Mouse (Mus musculus): Measurements from ENCODE around the gene Tff1. TPM values are rescaled to one million over a fixed set of nuclear protein-coding genes. Genes with fewer than 3 reads are reported as not detected.

Tff1 gene
- polyA plus RNA-seq, 1 experiment: not detected

DNA sequence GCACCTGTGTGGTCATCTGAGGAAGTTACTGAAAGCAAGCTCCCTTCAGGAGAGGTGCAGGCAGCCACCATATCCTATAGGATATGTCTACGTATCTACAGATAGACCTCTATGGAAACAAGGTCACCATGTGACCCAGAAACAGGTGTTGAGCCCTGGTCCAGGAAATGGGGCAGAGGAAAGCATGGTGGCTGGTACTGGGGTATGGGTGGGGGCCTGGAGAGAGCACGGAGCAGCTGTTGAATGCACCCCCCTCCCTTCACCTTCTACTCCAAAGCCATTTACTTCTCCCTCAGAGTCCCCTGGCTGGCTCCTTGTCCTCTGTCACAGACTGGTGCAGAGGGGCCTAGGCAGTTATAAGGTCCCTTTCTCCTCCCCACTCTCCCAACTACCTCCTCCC, 1.3 kb downstream of the Tff1 start:
- no peaks in the 10 kb centered on the region for H3K27me3 ChIP-seq (ENCODE audit: control insufficient read depth, insufficient read depth, low read length, poor library complexity, severe bottlenecking)
- no peak overlapping the region for H3K9ac ChIP-seq (ENCODE audit: low read depth, poor library complexity, severe bottlenecking)
- TF ChIP-seq CTCF (IDR thresholded peaks at IDR 0.05; ENCODE audit: low read depth, low read length) (no peak), EP300 (IDR thresholded peaks at IDR 0.05; ENCODE audit: insufficient read depth, low read depth, low read length) (no peak), POLR2A (IDR thresholded peaks at IDR 0.05; ENCODE audit: insufficient read depth, low read length) (no peak)
- no peak overlapping the region for H3K27ac ChIP-seq (ENCODE audit: insufficient read depth, low read length)
- H3K4me3 ChIP-seq (ENCODE audit: low read depth, low read length): no peak overlapping the region
- no peaks in the 10 kb centered on the region for H3K4me1 ChIP-seq (ENCODE audit: control insufficient read depth, insufficient read depth, low read length)
- no peaks in the 10 kb centered on the region for H3K9me3 ChIP-seq (replicated peaks; ENCODE audit: control insufficient read depth, insufficient read depth, low read length, poor library complexity, severe bottlenecking)
- no peaks in the 10 kb centered on the region for H3K36me3 ChIP-seq (ENCODE audit: control insufficient read depth, insufficient read depth, low read length, poor library complexity, severe bottlenecking)

DNA sequence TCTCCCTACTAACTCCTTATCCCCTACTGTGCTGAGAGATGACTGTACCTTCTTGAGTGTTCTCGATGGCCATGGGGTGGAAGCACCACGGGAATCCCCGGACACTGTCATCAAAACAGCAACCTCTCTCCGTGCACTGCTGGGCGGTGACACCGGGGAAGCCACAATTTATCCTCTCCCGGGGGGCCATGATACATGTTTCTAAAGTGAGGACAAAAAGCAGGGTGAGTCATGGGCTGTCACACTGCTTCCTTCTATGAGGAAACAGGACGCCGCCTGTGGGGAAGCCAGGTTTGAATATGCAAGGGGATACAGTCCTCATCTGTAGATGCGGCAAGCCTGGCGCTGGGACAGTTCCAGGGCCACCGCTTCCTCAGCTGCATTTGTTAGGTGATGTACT, 2.5 kb downstream of the Tff1 start:
- TF ChIP-seq CTCF (IDR thresholded peaks at IDR 0.05; ENCODE audit: low read depth, low read length) (no peak), POLR2A (IDR thresholded peaks at IDR 0.05; ENCODE audit: insufficient read depth, low read length) (no peak), EP300 (IDR thresholded peaks at IDR 0.05; ENCODE audit: insufficient read depth, low read depth, low read length) (no peak)
- H3K36me3 ChIP-seq (ENCODE audit: control insufficient read depth, insufficient read depth, low read length, poor library complexity, severe bottlenecking): no peaks in the 10 kb centered on the region
- H3K27ac ChIP-seq (ENCODE audit: insufficient read depth, low read length): no peak overlapping the region
- no peaks in the 10 kb centered on the region for H3K27me3 ChIP-seq (ENCODE audit: control insufficient read depth, insufficient read depth, low read length, poor library complexity, severe bottlenecking)
- H3K4me1 ChIP-seq (ENCODE audit: control insufficient read depth, insufficient read depth, low read length): no peaks in the 10 kb centered on the region
- no peak overlapping the region for H3K9ac ChIP-seq (ENCODE audit: low read depth, poor library complexity, severe bottlenecking)
- H3K4me3 ChIP-seq (ENCODE audit: low read depth, low read length): no peak overlapping the region
- no peaks in the 10 kb centered on the region for H3K9me3 ChIP-seq (replicated peaks; ENCODE audit: control insufficient read depth, insufficient read depth, low read length, poor library complexity, severe bottlenecking)

DNA sequence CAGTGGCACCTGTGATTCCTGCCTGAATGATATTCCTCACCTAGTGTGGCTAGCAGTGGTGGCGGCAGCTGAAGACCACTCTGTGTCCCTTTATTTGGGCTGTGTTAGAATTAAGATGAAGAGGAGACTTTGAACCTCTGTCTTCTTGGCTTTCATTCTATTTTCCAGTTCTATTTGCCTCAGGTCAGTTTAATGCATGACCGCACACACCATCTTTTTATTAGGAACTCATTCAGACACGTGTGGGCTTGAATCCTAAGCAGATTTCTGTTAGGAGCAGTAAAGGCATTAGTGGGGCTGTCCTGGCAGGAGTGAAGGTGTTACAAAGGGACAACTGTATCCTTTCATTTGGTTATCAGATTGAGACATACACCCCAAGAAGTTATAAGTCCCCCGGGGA, 4.8 kb downstream of the Tff1 start:
- H3K4me1 ChIP-seq (ENCODE audit: control insufficient read depth, insufficient read depth, low read length): no peaks in the 10 kb centered on the region
- H3K9ac ChIP-seq (ENCODE audit: low read depth, poor library complexity, severe bottlenecking): no peak overlapping the region
- no peaks in the 10 kb centered on the region for H3K27me3 ChIP-seq (ENCODE audit: control insufficient read depth, insufficient read depth, low read length, poor library complexity, severe bottlenecking)
- no peak overlapping the region for H3K27ac ChIP-seq (ENCODE audit: insufficient read depth, low read length)
- H3K4me3 ChIP-seq (ENCODE audit: low read depth, low read length): no peak overlapping the region
- H3K36me3 ChIP-seq (ENCODE audit: control insufficient read depth, insufficient read depth, low read length, poor library complexity, severe bottlenecking): no peaks in the 10 kb centered on the region
- no peaks in the 10 kb centered on the region for H3K9me3 ChIP-seq (replicated peaks; ENCODE audit: control insufficient read depth, insufficient read depth, low read length, poor library complexity, severe bottlenecking)
- no peak for TF ChIP-seq EP300 (IDR thresholded peaks at IDR 0.05; ENCODE audit: insufficient read depth, low read depth, low read length)
- TF ChIP-seq CTCF (IDR thresholded peaks at IDR 0.05; ENCODE audit: low read depth, low read length): no peak
- no peak for TF ChIP-seq POLR2A (IDR thresholded peaks at IDR 0.05; ENCODE audit: insufficient read depth, low read length)

DNA sequence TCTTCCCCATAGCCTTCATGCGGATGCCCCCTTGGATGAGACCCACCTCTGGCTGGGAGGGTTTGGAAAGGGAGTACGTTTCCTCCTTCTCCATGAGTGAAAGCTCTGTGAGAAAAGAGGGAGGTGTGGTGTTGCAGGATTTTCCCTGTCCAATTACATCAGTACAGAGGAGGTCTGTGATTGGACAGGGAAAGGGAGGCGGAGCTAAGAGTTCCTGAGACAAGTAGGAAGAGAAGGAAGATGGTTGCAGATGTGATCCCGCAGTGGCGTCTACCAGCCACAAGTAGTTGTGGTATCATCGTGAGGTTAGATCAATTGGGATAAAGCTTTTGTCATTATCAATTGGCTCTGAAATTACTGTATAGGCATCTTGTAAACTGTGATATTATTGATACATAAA, 7.2 kb downstream of the Tff1 start:
- no peaks in the 10 kb centered on the region for H3K36me3 ChIP-seq (ENCODE audit: control insufficient read depth, insufficient read depth, low read length, poor library complexity, severe bottlenecking)
- H3K27ac ChIP-seq (ENCODE audit: insufficient read depth, low read length): no peak overlapping the region
- TF ChIP-seq EP300 (IDR thresholded peaks at IDR 0.05; ENCODE audit: insufficient read depth, low read depth, low read length): no peak
- no peak for TF ChIP-seq CTCF (IDR thresholded peaks at IDR 0.05; ENCODE audit: low read depth, low read length)
- no peak for TF ChIP-seq POLR2A (IDR thresholded peaks at IDR 0.05; ENCODE audit: insufficient read depth, low read length)
- no peak overlapping the region for H3K9ac ChIP-seq (ENCODE audit: low read depth, poor library complexity, severe bottlenecking)
- H3K4me1 ChIP-seq (ENCODE audit: control insufficient read depth, insufficient read depth, low read length): no peaks in the 10 kb centered on the region
- no peak overlapping the region for H3K4me3 ChIP-seq (ENCODE audit: low read depth, low read length)
- no peaks in the 10 kb centered on the region for H3K27me3 ChIP-seq (ENCODE audit: control insufficient read depth, insufficient read depth, low read length, poor library complexity, severe bottlenecking)
- H3K9me3 ChIP-seq (replicated peaks; ENCODE audit: control insufficient read depth, insufficient read depth, low read length, poor library complexity, severe bottlenecking): no peaks in the 10 kb centered on the region

DNA sequence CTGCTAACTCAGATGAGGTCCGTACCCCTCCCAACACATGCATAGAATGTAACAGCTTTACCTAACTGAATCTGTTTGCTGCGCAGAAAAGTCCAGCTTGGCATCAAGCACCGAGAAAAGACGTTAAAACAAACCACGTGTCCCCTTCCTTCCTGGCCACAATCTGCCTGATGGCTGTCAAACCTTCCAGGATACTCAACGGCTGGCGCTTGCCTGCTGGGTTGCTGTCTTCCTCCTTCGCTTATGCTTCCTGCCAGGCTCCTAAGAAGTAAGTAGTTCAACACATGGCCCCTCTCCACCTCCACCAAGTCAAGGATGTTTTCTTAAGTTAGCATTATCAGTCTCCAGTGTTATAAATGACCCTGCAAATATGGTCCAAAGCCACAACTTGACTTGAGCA, 11.3 kb downstream of the Tff1 start:
- TF ChIP-seq CTCF (IDR thresholded peaks at IDR 0.05; ENCODE audit: low read depth, low read length): no peak
- TF ChIP-seq EP300 (IDR thresholded peaks at IDR 0.05; ENCODE audit: insufficient read depth, low read depth, low read length): no peak
- no peak for TF ChIP-seq POLR2A (IDR thresholded peaks at IDR 0.05; ENCODE audit: insufficient read depth, low read length)
- no peaks in the 10 kb centered on the region for H3K9me3 ChIP-seq (replicated peaks; ENCODE audit: control insufficient read depth, insufficient read depth, low read length, poor library complexity, severe bottlenecking)
- no peaks in the 10 kb centered on the region for H3K4me1 ChIP-seq (ENCODE audit: control insufficient read depth, insufficient read depth, low read length)
- no peak overlapping the region for H3K9ac ChIP-seq (ENCODE audit: low read depth, poor library complexity, severe bottlenecking)
- H3K27ac ChIP-seq (ENCODE audit: insufficient read depth, low read length): no peak overlapping the region
- no peaks in the 10 kb centered on the region for H3K36me3 ChIP-seq (ENCODE audit: control insufficient read depth, insufficient read depth, low read length, poor library complexity, severe bottlenecking)
- no peak overlapping the region for H3K4me3 ChIP-seq (ENCODE audit: low read depth, low read length)
- H3K27me3 ChIP-seq (ENCODE audit: control insufficient read depth, insufficient read depth, low read length, poor library complexity, severe bottlenecking): no peaks in the 10 kb centered on the region

DNA sequence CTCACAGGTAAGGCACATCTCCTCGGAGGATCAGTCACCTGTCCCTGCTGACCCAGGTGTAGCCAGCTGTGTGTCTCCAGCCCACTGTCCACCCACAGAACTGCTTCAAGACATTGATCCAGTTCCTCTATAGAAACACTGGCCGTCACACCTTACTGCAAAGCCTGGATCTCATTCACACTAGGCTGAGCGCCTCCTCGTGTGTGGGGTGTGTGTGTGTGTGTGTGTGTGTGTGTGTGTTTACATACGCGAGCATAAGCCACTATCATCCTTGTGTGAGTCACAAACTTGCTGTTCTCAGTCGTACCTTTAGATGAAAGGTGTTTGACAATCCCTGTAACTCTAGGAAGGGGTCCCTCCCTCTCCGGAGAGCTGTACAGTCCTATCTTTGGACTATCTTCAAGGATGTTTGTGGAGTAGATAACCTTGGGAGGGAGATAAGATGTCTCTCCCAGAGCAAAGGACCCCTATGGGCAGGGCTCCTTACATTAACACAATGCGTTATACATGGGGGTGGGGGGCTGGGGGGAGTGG, 12.0 kb downstream of the Tff1 start:
- H3K4me1 ChIP-seq (ENCODE audit: control insufficient read depth, insufficient read depth, low read length): no peaks in the 10 kb centered on the region
- no peak overlapping the region for H3K9ac ChIP-seq (ENCODE audit: low read depth, poor library complexity, severe bottlenecking)
- H3K36me3 ChIP-seq (ENCODE audit: control insufficient read depth, insufficient read depth, low read length, poor library complexity, severe bottlenecking): no peaks in the 10 kb centered on the region
- H3K27me3 ChIP-seq (ENCODE audit: control insufficient read depth, insufficient read depth, low read length, poor library complexity, severe bottlenecking): no peaks in the 10 kb centered on the region
- no peak overlapping the region for H3K4me3 ChIP-seq (ENCODE audit: low read depth, low read length)
- no peak overlapping the region for H3K27ac ChIP-seq (ENCODE audit: insufficient read depth, low read length)
- no peak for TF ChIP-seq POLR2A (IDR thresholded peaks at IDR 0.05; ENCODE audit: insufficient read depth, low read length)
- TF ChIP-seq EP300 (IDR thresholded peaks at IDR 0.05; ENCODE audit: insufficient read depth, low read depth, low read length): no peak
- TF ChIP-seq CTCF (IDR thresholded peaks at IDR 0.05; ENCODE audit: low read depth, low read length): no peak
- no peaks in the 10 kb centered on the region for H3K9me3 ChIP-seq (replicated peaks; ENCODE audit: control insufficient read depth, insufficient read depth, low read length, poor library complexity, severe bottlenecking)
